Mouse (Mus musculus): Measurements from ENCODE around the gene Ing5.
"Not testable (repeated sequence)": the region's sequence is repeated elsewhere in the genome, so short reads cannot be mapped to it uniquely, and the experiment has no call there.

Gene Ing5

GRCm38 (mm10) chr1:93803556-93804507, at the start of gene Ing5:
Ing5 (plus strand) TSS chr1:93803965.
- peak; percentile 99 for DNase-seq (ENCODE audit: extremely low read depth, insufficient read length, low spot score)

GRCm38 (mm10) chr1:93754573-93755290, 49.0 kb upstream of the Ing5 start, which contains the start of gene Thap4:
Thap4 (minus strand) TSS chr1:93754864.
- peak; percentile 93 for DNase-seq (ENCODE audit: extremely low read depth, insufficient read length, low spot score)

- DNase-seq (ENCODE audit: extremely low read depth, insufficient read length, low spot score): no peak
Observed at GRCm38 (mm10) chr1:93755291-93755610, 48.5 kb upstream of the Ing5 start.

DNA sequence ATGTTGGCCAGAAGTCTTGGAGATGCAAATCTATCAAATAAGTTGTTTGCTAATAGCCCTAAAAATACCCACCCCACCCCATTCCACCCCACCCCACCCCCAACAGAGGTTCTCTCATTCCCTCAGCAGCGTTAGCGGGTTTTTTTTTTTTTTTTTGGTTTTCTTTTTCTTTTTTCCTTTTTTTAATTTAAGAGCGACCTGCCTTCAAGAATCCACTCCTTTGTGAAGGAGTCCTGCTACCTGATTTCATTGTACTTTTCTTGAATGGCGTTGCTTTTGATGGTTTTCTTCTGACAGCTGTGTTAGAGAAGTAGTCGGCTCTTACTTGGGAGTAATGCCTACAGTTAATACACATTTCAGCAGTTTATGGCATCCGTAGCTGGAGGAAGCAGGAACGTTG, 48.1 kb upstream of the Ing5 start:
- DNase-seq (ENCODE audit: extremely low read depth, insufficient read length, low spot score): no peak

DNA sequence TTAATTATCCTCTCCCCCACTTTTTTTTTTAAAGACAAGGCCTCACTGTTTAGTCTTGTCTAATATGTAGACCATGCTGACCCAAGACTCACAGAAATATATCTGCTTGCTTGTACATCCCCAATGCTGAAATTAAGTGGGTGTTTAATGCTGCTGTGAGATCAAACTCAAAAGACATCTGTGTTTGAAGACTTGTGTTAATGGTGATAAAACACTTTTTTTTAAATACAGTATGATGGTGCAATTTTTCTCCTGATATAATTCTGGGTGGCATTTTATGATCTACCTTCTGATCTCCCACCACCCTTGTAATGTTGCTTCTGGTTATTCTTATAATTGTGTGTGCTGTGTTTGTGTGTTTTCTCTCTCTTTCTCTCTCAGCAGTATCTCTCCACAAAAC, 47.6 kb upstream of the Ing5 start:
- DNase-seq (ENCODE audit: extremely low read depth, insufficient read length, low spot score): no peak

- no peak for DNase-seq (ENCODE audit: extremely low read depth, insufficient read length, low spot score)
Observed at GRCm38 (mm10) chr1:93760076-93760475, 43.7 kb upstream of the Ing5 start.

DNA sequence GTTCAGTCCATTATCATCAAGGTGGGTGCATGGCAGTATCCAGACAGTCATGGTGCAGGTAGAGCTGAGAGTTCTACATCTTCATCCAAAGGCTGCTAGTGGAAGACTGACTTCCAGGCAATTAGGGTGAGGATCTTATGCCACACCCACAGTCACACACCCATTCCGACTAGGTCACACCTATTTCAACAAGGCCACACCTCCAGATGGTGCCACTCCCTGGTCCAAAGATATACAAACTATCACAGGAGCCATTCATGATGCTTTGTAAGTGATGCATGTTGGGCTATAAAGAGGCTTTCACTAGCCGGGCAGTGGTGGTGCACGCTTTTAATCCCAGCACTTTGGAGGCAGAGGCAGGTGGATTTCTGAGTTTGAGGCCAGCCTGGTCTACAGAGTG, 40.2 kb upstream of the Ing5 start:
- DNase-seq (ENCODE audit: extremely low read depth, insufficient read length, low spot score): not testable (repeated sequence)

GRCm38 (mm10) chr1:93764871-93765591, 38.7 kb upstream of the Ing5 start:
- DNase-seq (ENCODE audit: extremely low read depth, insufficient read length, low spot score): no peak

GRCm38 (mm10) chr1:93767600-93767999, 36.2 kb upstream of the Ing5 start:
- no peak for DNase-seq (ENCODE audit: extremely low read depth, insufficient read length, low spot score)

DNA sequence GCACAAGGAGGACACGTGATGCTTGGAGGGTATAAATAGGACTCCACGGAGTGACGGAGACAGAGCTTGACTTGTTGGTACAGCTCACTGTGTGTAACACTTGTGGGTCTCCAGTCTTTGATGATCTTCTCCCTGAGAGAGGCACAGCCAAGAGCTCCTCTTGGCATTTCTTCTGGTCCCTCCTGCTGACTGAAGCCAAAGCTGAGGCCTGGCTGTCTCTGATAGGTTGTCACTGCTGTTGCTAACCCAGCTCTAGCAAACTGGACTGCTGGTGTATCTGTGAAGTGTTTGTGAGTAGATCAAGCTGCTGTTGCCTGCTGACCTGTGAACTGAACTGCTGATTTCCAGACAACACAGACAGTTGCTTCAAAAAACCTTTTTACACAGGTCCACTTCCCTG, 33.9 kb upstream of the Ing5 start:
- DNase-seq (ENCODE audit: extremely low read depth, insufficient read length, low spot score): no peak

DNA sequence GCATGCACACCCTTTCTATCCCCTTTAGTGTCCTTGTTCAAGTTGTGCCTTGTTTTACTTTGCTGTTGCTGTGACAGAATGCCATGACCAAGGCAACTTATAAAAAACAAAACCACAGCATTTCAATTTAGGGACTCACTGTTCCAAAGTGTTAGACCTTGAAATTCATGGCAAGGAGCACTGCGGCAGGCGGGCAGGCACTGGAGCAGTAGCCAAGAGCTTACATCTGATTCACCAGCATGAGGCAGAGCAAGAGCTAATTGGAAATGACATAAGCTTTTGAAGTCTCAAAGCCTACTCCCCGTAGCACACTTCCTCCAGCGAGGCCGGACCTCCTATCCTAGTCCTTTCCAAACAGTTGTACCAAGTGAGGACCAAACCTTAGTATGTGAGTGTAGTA, 27.1 kb upstream of the Ing5 start:
- no peak for DNase-seq (ENCODE audit: extremely low read depth, insufficient read length, low spot score)

DNA sequence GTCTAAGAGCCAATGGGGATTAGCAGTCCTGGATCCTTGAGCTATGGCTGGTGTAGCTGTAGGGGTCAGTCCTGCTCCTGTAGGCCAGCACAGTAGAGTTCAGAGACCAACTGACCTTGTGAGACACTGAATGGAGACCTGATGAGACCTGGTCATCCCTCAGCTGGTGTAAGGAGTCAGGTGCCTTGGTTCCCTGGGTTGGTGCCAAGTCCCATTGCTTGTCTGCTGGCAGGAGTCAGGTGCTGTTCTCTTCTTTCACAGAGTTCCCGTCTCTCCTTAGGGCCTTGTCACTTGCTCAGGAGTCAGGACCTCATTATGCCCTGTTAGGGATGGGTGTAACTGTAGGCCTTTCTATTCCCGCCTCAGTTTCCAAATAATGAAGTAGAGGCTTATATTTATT, 16.9 kb upstream of the Ing5 start:
- DNase-seq (ENCODE audit: extremely low read depth, insufficient read length, low spot score): no peak

DNA sequence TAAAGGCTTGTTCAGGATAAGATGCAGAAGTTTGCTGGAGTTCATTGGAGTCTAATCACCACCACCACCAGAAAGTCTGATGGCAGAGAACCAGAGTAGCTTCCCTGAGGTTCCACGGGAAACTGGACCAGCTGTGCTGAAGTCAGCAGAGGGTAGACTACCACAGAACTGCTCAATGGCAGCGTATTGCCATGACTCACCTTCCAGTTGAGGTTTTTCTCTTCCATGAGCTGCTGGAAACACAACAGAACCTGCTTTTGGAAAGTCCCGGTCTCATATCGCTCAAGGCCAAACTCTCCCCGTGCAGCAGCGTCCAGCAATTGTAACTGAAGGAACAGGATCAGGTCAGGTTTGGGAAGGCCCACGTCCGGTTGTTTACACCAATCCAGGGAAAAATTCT, 9.2 kb upstream of the Ing5 start:
- no peak for DNase-seq (ENCODE audit: extremely low read depth, insufficient read length, low spot score)

DNA sequence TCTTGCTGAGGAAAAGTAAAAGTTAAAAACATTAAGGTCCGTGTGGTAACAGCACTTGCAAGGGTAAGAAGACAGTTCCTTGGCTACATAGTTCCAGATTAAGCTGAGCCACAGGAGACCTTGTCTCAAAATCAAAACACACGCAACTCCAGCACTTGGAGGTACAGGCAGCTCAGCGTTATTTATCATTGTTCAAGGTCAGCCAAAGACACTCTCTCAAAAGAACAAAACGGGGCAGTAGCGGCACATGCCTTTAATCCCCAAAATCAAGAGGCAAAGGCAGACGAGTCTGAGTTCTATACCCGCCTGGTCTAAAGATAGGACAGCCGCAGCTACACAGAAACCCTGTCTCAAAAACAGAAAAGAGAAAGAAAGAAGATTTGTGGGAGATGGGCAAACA, 7.9 kb upstream of the Ing5 start:
- DNase-seq (ENCODE audit: extremely low read depth, insufficient read length, low spot score): no peak

DNA sequence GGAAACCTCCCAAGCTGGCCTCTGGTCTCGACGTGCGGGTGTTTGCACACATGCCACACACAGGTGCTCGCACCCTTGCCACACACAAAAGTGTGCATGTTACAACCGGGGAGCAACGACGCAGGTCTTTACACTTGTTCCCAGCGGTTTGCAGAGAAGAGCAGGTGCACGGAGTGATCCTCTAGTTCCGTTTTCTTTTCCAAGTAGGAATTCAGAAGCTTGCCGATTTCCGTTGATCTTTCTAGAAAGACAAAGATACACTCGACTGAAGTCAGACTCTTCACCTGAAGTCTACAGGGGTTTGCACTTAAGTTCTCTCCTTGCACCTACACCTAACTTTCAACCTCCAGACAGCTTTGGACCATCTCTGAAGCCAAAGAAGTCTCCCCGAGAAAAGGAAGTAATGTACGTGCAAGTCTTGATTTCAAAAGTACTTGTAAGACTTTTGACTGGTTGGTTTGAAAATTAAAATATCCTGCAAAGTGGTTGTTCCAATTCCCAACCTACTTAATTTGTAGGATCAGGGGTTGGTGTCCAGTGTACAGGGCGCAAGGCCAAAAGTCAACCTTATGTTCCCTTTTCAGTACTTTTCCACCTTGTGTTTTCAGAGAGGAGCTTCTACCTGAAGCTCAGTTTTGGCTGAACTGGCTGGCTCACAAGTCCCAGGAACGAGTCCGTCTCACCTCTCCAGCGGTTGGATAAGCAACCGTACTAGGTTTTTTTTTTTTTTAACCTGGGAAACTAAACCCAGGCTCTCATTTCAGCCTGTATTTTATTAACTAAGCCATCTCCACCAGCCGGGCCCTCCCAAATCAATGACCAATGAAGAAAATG, 2.9 kb upstream of the Ing5 start:
- DNase-seq (ENCODE audit: extremely low read depth, insufficient read length, low spot score): no peak

- DNase-seq (ENCODE audit: extremely low read depth, insufficient read length, low spot score): peak; percentile 95
Observed at GRCm38 (mm10) chr1:93801741-93802238, 2.0 kb upstream of the Ing5 start, which contains the start of gene Dtymk. Dtymk (minus strand) TSS chr1:93801934.

DNA sequence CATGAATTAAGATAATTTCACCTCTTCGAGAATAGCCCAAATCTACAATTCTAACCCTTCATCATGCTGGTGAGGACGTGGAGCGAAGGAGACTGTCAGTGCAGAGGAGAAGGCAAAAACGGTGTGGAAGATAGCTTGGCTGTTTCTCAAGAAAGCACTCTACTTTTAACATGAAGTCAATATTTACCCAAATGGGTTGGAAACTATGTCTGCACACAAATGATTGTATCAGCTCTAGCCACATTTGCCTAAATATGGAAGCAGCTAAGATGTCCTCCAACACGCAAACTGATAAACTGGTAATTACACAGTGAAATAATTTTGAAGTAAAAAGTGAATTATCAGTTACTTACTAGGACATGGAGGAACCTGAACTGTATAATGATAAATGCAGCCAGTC, 994 bp upstream of the Ing5 start:
- DNase-seq (ENCODE audit: extremely low read depth, insufficient read length, low spot score): no peak

DNA sequence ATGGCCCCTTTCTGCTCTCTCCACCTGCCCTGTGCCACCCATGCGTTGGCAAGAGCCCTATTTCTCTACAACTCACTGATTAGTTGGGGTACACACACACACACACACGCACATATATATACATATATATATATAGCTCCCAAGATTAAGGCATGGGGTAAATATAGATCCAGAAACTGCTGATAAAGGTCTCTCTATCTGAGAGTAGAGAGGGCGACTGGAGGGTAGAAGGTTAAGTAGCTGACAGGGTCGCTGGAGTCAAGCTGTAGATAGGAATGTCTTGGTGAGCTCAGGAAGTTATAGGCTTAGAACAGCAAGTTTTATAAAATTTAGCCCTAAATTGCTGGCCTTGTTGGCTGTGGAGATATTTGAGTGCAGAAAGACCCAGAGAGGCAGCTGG, 1.1 kb downstream of the Ing5 start:
- no peak for DNase-seq (ENCODE audit: extremely low read depth, insufficient read length, low spot score)

GRCm38 (mm10) chr1:93805221-93805951, 1.6 kb downstream of the Ing5 start:
- no peak for DNase-seq (ENCODE audit: extremely low read depth, insufficient read length, low spot score)

- DNase-seq (ENCODE audit: extremely low read depth, insufficient read length, low spot score): no peak
Observed at GRCm38 (mm10) chr1:93808871-93809270, 5.1 kb downstream of the Ing5 start.
